Mouse (Mus musculus): ENCODE measurements around the gene Coil. TPM values are rescaled to one million over a fixed set of nuclear protein-coding genes. Genes with fewer than 3 reads are reported as not detected.
"Not testable (repeated sequence)": the region's sequence is repeated elsewhere in the genome, so short reads cannot be mapped to it uniquely, and the experiment has no call there.

Gene Coil
- total RNA-seq, 2 experiments from 2014 or later, result 8.9 to 10.0 TPM

GRCm38 (mm10) chr11:88966881-88967361, 3.1 kb upstream of the Coil start, which contains the start of gene Elobl:
TSS of gene Elobl (minus strand) at chr11:88966931.
- DNase-seq (ENCODE audit: low spot score in 2 of 2), result no peak

- peak; percentile 90 to 95 for DNase-seq (ENCODE audit: low spot score in 2 of 2)
Measured at GRCm38 (mm10) chr11:88973776-88974701, 4.0 kb downstream of the Coil start.

GRCm38 (mm10) chr11:88976320-88976719, 6.3 kb downstream of the Coil start:
- DNase-seq (ENCODE audit: low spot score in 2 of 2), result no peak

- no peak for DNase-seq (ENCODE audit: low spot score in 2 of 2)
Measured at GRCm38 (mm10) chr11:88977188-88977587, 7.1 kb downstream of the Coil start.

- DNase-seq (ENCODE audit: low spot score in 2 of 2), result no peak
Measured at GRCm38 (mm10) chr11:88981337-88981736, 11.3 kb downstream of the Coil start.

GRCm38 (mm10) chr11:88986616-88987015, 16.6 kb downstream of the Coil start:
- no peak for DNase-seq (ENCODE audit: low spot score in 2 of 2)

GRCm38 (mm10) chr11:88988956-88989355, 18.9 kb downstream of the Coil start:
- no peak for DNase-seq (ENCODE audit: low spot score in 2 of 2)

GRCm38 (mm10) chr11:88989530-88989929, 19.5 kb downstream of the Coil start:
- DNase-seq (ENCODE audit: low spot score in 2 of 2), result no peak

GRCm38 (mm10) chr11:88993186-88993585, 23.1 kb downstream of the Coil start:
- peak in 1 of 2 experiments; percentile 6 for DNase-seq (ENCODE audit: low spot score in 2 of 2)

- DNase-seq (ENCODE audit: low spot score in 2 of 2), result peak in 1 of 2 experiments; percentile 37
Measured at GRCm38 (mm10) chr11:88993625-88994024, 23.6 kb downstream of the Coil start.

GRCm38 (mm10) chr11:88994492-88994891, 24.4 kb downstream of the Coil start:
- no peak for DNase-seq (ENCODE audit: low spot score in 2 of 2)

GRCm38 (mm10) chr11:88995616-88996015, 25.6 kb downstream of the Coil start:
- DNase-seq (ENCODE audit: low spot score in 2 of 2), result no peak

GRCm38 (mm10) chr11:88996427-88996826, 26.4 kb downstream of the Coil start:
- peak in 1 of 2 experiments; percentile 6 for DNase-seq (ENCODE audit: low spot score in 2 of 2)

- not testable (repeated sequence) for DNase-seq (ENCODE audit: low spot score in 2 of 2)
Measured at GRCm38 (mm10) chr11:88997343-88997742, 27.3 kb downstream of the Coil start.

GRCm38 (mm10) chr11:88998406-88998805, 28.4 kb downstream of the Coil start:
- no peak for DNase-seq (ENCODE audit: low spot score in 2 of 2)

GRCm38 (mm10) chr11:88998974-88999722, 29.1 kb downstream of the Coil start, which contains the start of gene Trim25:
TSS of gene Trim25 (plus strand) at chr11:88999376.
- DNase-seq (ENCODE audit: low spot score in 2 of 2), result peak; percentile 80 to 92

GRCm38 (mm10) chr11:88999723-89000526, 29.9 kb downstream of the Coil start:
- peak in 1 of 2 experiments; percentile 41 for DNase-seq (ENCODE audit: low spot score in 2 of 2)

- DNase-seq (ENCODE audit: low spot score in 2 of 2), result no peak
Measured at GRCm38 (mm10) chr11:89000527-89000819, 30.4 kb downstream of the Coil start.

- DNase-seq (ENCODE audit: low spot score in 2 of 2), result no peak
Measured at GRCm38 (mm10) chr11:89001569-89001968, 31.5 kb downstream of the Coil start.

GRCm38 (mm10) chr11:89002068-89002467, 32.0 kb downstream of the Coil start:
- no peak for DNase-seq (ENCODE audit: low spot score in 2 of 2)

- DNase-seq (ENCODE audit: low spot score in 2 of 2), result peak in 1 of 2 experiments; percentile 6
Measured at GRCm38 (mm10) chr11:89002621-89003020, 32.6 kb downstream of the Coil start.
